Mouse (Mus musculus) CH12.LX (cell line): ENCODE results near the gene Suox. TPM values are rescaled to one million over a fixed set of nuclear protein-coding genes. Genes with fewer than 3 reads are reported as not detected.

Experiments
- DNase-seq: peaks from one replicate; pipeline ENCODE4 v3.0.0-alpha.2; 2013; ENCODE audit errors: extremely low read depth
- H3K27ac ChIP-seq: 2 replicates; pipeline ENCODE4 v1.5.1; 2012; ENCODE audit warnings: low read depth, mild to moderate bottlenecking, control low read depth, moderate library complexity; ENCODE audit not compliant: insufficient read depth
- H3K27me3 ChIP-seq: replicated peaks from 2 replicates; pipeline ENCODE3; 2012; ENCODE audit warnings: inconsistent platforms
- H3K36me3 ChIP-seq, 2 experiments: replicated peaks in 1 of 2; 2 replicates each; pipeline versions ENCODE3 to v1.6.1; 2012; ENCODE audit warnings: inconsistent platforms in 1 of 2, low read length in 1 of 2, mild to moderate bottlenecking in 1 of 2, mixed read lengths in 1 of 2, moderate library complexity in 1 of 2; ENCODE audit not compliant: control insufficient read depth in 1 of 2, insufficient read depth in 1 of 2
- H3K4me1 ChIP-seq, 2 experiments: 2 replicates each; pipeline ENCODE4 v1.6.1; 2012; ENCODE audit warnings: inconsistent platforms in 1 of 2, moderate library complexity in 1 of 2; ENCODE audit not compliant: insufficient read depth in 2 of 2, control insufficient read depth in 1 of 2
- H3K4me2 ChIP-seq: 2 replicates; pipeline ENCODE4 v1.6.1; 2012; ENCODE audit warnings: low read depth, mild to moderate bottlenecking, control low read depth; ENCODE audit not compliant: poor library complexity, insufficient read depth, severe bottlenecking
- H3K4me3 ChIP-seq, 3 experiments: fragments of 150-350 bp in 1 of 3; sonication (generic) in 1 of 3; replicated peaks in 1 of 3; 2 replicates each; pipeline versions ENCODE3 to v1.5.1; 2011 to 2012; ENCODE audit warnings: low read depth in 2 of 3, low read length in 2 of 3, mild to moderate bottlenecking in 2 of 3, moderate library complexity in 2 of 3, control low read depth in 1 of 3, improper control_type of control experiment in 1 of 3, inconsistent platforms in 1 of 3, mixed read lengths in 1 of 3; ENCODE audit not compliant: poor library complexity in 1 of 3
- H3K79me2 ChIP-seq: replicated peaks from 2 replicates; pipeline ENCODE4 v1.6.1; 2012; ENCODE audit warnings: mild to moderate bottlenecking, moderate library complexity; ENCODE audit not compliant: control insufficient read depth, poor library complexity, insufficient read depth, severe bottlenecking; ENCODE audit errors: extremely low read depth
- H3K9ac ChIP-seq: 2 replicates; pipeline ENCODE4 v1.6.1; 2012; ENCODE audit warnings: low read depth, mild to moderate bottlenecking, control low read depth, moderate library complexity; ENCODE audit not compliant: insufficient read depth
- H3K9me3 ChIP-seq: replicated peaks from 2 replicates; pipeline ENCODE3; 2012; ENCODE audit warnings: low read length, inconsistent platforms, mixed read lengths
- BHLHE40 ChIP-seq: IDR thresholded peaks from 2 replicates; pipeline ENCODE4 v1.6.1; 2011; ENCODE audit warnings: mild to moderate bottlenecking, low read depth, low read length, improper control_type of control experiment
- CHD1 ChIP-seq: IDR thresholded peaks from 2 replicates; pipeline ENCODE4 v1.6.1; 2012; ENCODE audit warnings: low read depth, low read length, improper control_type of control experiment, inconsistent platforms
- CHD2 ChIP-seq: IDR thresholded peaks from 2 replicates; pipeline ENCODE4 v1.6.1; 2011; ENCODE audit warnings: low read length, improper control_type of control experiment
- E2F4 ChIP-seq: IDR thresholded peaks from 2 replicates; pipeline ENCODE4 v1.6.1; 2011; ENCODE audit warnings: low read depth, low read length, improper control_type of control experiment; ENCODE audit not compliant: insufficient replicate concordance
- EP300 ChIP-seq: IDR thresholded peaks from 2 replicates; pipeline ENCODE4 v1.6.1; 2011; ENCODE audit warnings: low read length, improper control_type of control experiment
- ETS1 ChIP-seq: conservative IDR thresholded peaks from 2 replicates; pipeline ENCODE4 v1.6.1; 2012; ENCODE audit warnings: low read depth, mild to moderate bottlenecking, inconsistent platforms, low read length, improper control_type of control experiment, moderate library complexity
- GABPA ChIP-seq: IDR thresholded peaks from 2 replicates; pipeline ENCODE4 v1.6.1; 2012; ENCODE audit warnings: low read depth, low read length, improper control_type of control experiment, inconsistent platforms; ENCODE audit not compliant: insufficient replicate concordance
- HCFC1 ChIP-seq: IDR thresholded peaks from 2 replicates; pipeline ENCODE4 v1.6.1; 2012; ENCODE audit warnings: low read depth, mild to moderate bottlenecking, inconsistent platforms, low read length, improper control_type of control experiment
- IRF4 ChIP-seq: IDR thresholded peaks from 2 replicates; pipeline ENCODE4 v1.6.1; 2014; ENCODE audit warnings: low read depth, mild to moderate bottlenecking, inconsistent platforms, low read length, improper control_type of control experiment
- JUN ChIP-seq: IDR thresholded peaks from 2 replicates; pipeline ENCODE4 v1.6.1; 2011; ENCODE audit warnings: low read depth, mild to moderate bottlenecking, low read length, improper control_type of control experiment, moderate library complexity; ENCODE audit not compliant: insufficient read depth
- KAT2A ChIP-seq: IDR thresholded peaks from 2 replicates; pipeline ENCODE4 v1.6.1; 2012; ENCODE audit warnings: low read length, improper control_type of control experiment, inconsistent platforms; ENCODE audit not compliant: insufficient replicate concordance
- MAX ChIP-seq: IDR thresholded peaks from 2 replicates; pipeline ENCODE4 v1.6.1; 2011; ENCODE audit warnings: low read length, improper control_type of control experiment
- MAZ ChIP-seq: IDR thresholded peaks from 2 replicates; pipeline ENCODE4 v1.6.1; 2012; ENCODE audit warnings: low read depth, mild to moderate bottlenecking, inconsistent platforms, low read length, improper control_type of control experiment, moderate library complexity
- MXI1 ChIP-seq: IDR thresholded peaks from 2 replicates; pipeline ENCODE4 v1.6.1; 2011; ENCODE audit warnings: mild to moderate bottlenecking, low read depth, low read length, improper control_type of control experiment
- MYC ChIP-seq: IDR thresholded peaks from 2 replicates; pipeline ENCODE4 v1.6.1; 2011; ENCODE audit warnings: low read depth, mild to moderate bottlenecking, improper control_type of control experiment, low read length
- NELFE ChIP-seq: IDR thresholded peaks from 2 replicates; pipeline ENCODE4 v1.6.1; 2011; ENCODE audit warnings: low read depth, low read length, improper control_type of control experiment
- RAD21 ChIP-seq: IDR thresholded peaks from 2 replicates; pipeline ENCODE4 v1.6.1; 2011; ENCODE audit warnings: low read depth, mild to moderate bottlenecking, low read length, improper control_type of control experiment, moderate library complexity
- SIN3A ChIP-seq: IDR thresholded peaks from 2 replicates; pipeline ENCODE4 v1.6.1; 2012; ENCODE audit warnings: low read length, improper control_type of control experiment, inconsistent platforms
- TBP ChIP-seq: conservative IDR thresholded peaks from 2 replicates; pipeline ENCODE4 v1.6.1; 2011; ENCODE audit warnings: low read depth, low read length, improper control_type of control experiment
- UBTF ChIP-seq: IDR thresholded peaks from 2 replicates; pipeline ENCODE4 v1.6.1; 2012; ENCODE audit warnings: low read depth, mild to moderate bottlenecking, inconsistent platforms, low read length, improper control_type of control experiment, moderate library complexity
- USF1 ChIP-seq: IDR thresholded peaks from 2 replicates; pipeline ENCODE4 v1.6.1; 2014; ENCODE audit warnings: low read depth, mild to moderate bottlenecking, inconsistent platforms, low read length, improper control_type of control experiment
- USF2 ChIP-seq: conservative IDR thresholded peaks from 2 replicates; pipeline ENCODE4 v1.6.1; 2011; ENCODE audit warnings: low read depth, low read length, improper control_type of control experiment
- ZC3H11A ChIP-seq: IDR thresholded peaks from 2 replicates; pipeline ENCODE4 v1.6.1; 2012; ENCODE audit warnings: low read depth, mild to moderate bottlenecking, inconsistent platforms, low read length, improper control_type of control experiment
- ZNF384 ChIP-seq: IDR thresholded peaks from 2 replicates; pipeline ENCODE4 v1.6.1; 2012; ENCODE audit warnings: low read depth, low read length, improper control_type of control experiment, inconsistent platforms
- dilution Hi-C: fragments of 300-500 bp; cut with MboI; formaldehyde crosslinking; loops from 2 replicates; pipeline ENCODE4 v1.14.3; 2020; ENCODE audit warnings: low sequenced_read_pairs; ENCODE audit not compliant: extremely low pct_unique_long_range_greater_than_20kb, extremely low pct_ligation_motif_present
- in situ Hi-C: fragments of 300-500 bp; cut with MboI; formaldehyde crosslinking; loops from 3 replicates; pipeline ENCODE4 v1.14.3; 2019; ENCODE audit warnings: low sequenced_read_pairs, low pct_ligation_motif_present, low pct_unique_long_range_greater_than_20kb, mixed read lengths
- polyA plus RNA-seq: library from polyadenylated mRNA; unstranded; fragments of >175 nt; gene quantifications from 2 replicates; pipeline ENCODE4 v1.2.1, GENCODE M21; 2012; ENCODE audit warnings: low read depth; ENCODE audit not compliant: insufficient read length
- total RNA-seq, 2 experiments: library from RNA; depleted of rRNA; stranded (reverse); fragments of 300-350 nt in 1 of 2; fragments of >200 nt in 1 of 2; gene quantifications; 2 replicates each; pipeline ENCODE4 v1.2.3; 2012 to 2014

Suox gene
- total and polyA plus RNA-seq, 3 experiments: 9.0 to 11.4 (median 10.5) TPM

- dilution Hi-C loops (no loop called here), in situ Hi-C loops (no loop called here)
- no peak overlapping the region for H3K4me2 ChIP-seq
- no peak overlapping the region for H3K9ac ChIP-seq
- H3K4me3 ChIP-seq: no peak overlapping the region
- no peaks in the 10 kb centered on the region for H3K27me3 ChIP-seq
- H3K9me3 ChIP-seq: no peaks in the 10 kb centered on the region
- no peaks in the 10 kb centered on the region for H3K79me2 ChIP-seq
- peaks cover 5 to 11% of the 10 kb centered on the region in 2 experiments; a peak in 3 of 4 replicates for H3K4me1 ChIP-seq
- H3K36me3 ChIP-seq: no peaks in the 10 kb centered on the region
- TF ChIP-seq UBTF (no peak), JUN (no peak), MAZ (no peak), TBP (no peak), KAT2A (no peak), E2F4 (no peak), ZNF384 (no peak), RAD21 (no peak), MXI1 (no peak), CHD1 (no peak), USF1 (no peak)
- DNase-seq: no peak
- H3K27ac ChIP-seq: no peak overlapping the region
Observed at GRCm38 (mm10) chr10:128655254-128655653, 18.6 kb downstream of the Suox start.

DNA sequence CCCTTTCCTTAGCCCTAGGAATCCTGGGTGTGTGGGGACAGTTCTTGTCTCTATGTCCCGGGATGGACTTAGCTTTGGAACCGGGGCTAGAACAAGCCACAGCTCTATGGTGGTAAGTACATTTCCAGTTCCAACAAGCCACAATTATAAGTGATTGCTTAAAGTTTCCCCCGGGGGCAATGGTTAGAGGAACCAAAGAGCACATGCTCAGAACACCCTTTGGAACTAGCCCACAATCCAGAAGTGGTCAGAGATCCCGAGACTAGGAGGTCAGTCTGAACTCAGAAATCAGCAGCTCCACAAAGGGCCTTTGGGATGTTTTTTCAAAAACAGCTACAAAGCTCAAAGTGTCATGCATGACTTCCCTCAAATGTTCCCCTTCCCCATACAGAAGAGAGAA is 20.0 kb downstream of the Suox start:
- no peak for TF ChIP-seq ZNF384
- no peak for TF ChIP-seq USF1
- no peak for TF ChIP-seq IRF4
- TF ChIP-seq MYC: no peak
- TF ChIP-seq ZC3H11A: no peak
- TF ChIP-seq MXI1: no peak
- no peak for TF ChIP-seq UBTF
- TF ChIP-seq NELFE: no peak
- no peak for TF ChIP-seq BHLHE40
- no peak for TF ChIP-seq USF2
- TF ChIP-seq GABPA: no peak
- TF ChIP-seq HCFC1: no peak
- TF ChIP-seq ETS1: no peak
- TF ChIP-seq MAX: no peak
- no peak for TF ChIP-seq SIN3A
- no peak for TF ChIP-seq CHD2
- TF ChIP-seq CHD1: no peak
- no peak for TF ChIP-seq EP300
- TF ChIP-seq JUN: no peak
- TF ChIP-seq, all 38 proteins: peak for 0
- no peak overlapping the region for H3K27ac ChIP-seq
- in situ Hi-C loops: no loop called here

More for the DNA sequence above, 20.0 kb downstream of the Suox start:
- Histone ChIP-seq H3K9ac (no peak overlapping the region), H3K9me3 (no peaks in the 10 kb centered on the region), H3K4me1 (peaks cover 5 to 11% of the 10 kb centered on the region in 2 experiments; a peak in 3 of 4 replicates), H3K36me3 (no peaks in the 10 kb centered on the region), H3K27me3 (no peaks in the 10 kb centered on the region), H3K79me2 (no peaks in the 10 kb centered on the region), H3K4me3 (no peak overlapping the region), H3K4me2 (no peak overlapping the region)
- no peak for DNase-seq
- dilution Hi-C loops: no loop called here
